Mouse (Mus musculus): ENCODE results near the gene Mblac1. TPM values are rescaled to one million over a fixed set of nuclear protein-coding genes. Genes with fewer than 3 reads are reported as not detected.

The Mblac1 gene
- polyA plus RNA-seq, 2 experiments: 6.9 to 8.8 TPM

DNA sequence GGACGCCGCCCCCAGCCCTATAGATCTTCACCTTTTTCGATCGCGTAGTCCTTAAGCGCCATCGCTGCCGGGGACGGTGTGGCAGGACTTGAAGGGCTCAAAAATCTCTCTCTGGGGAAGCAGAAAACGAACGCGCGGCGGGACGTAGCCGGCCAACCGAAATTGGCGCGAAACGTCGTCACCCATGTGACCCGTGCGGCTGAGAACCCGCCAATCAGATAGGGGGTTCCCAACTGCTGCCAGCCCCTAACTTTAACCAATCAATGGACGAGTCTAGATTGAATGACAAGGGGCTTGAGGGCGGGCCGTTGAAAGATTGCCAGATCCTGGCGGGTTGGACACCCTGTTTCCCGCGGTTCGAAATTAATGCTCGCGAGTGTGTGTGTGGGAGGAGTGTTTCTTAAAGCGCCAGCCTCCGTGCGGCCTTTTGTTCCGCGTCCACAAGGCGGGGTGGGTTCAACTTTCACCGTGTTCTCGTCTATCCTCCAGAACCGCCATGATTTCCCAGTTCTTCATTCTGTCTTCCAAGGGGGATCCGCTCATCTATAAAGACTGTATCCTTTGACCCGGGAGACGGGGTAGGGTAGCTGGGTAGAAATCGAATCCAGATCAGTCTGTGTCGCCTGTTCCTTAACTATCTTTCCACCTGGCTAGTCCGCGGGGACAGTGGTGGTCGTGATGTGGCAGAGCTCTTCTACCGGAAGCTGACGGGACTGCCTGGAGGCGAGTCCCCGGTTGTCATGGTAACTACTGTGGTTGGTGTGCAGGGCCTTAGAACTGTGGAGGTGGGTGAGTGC, 22.2 kb upstream of the Mblac1 start, which contains the start of the genes Ap4m1 and Mcm7:
Ap4m1 (plus strand) TSS at position 308 of the 797 bp plus-strand sequence.
Mcm7 (minus strand) TSS at position 728 of the 797 bp plus-strand sequence.
- Histone ChIP-seq H3K9ac (ENCODE audit: low read depth, low read length, severe bottlenecking) (peak within 1 kb of the TSS; percentile 67), H3K36me3 (ENCODE audit: control insufficient read depth, insufficient read depth, low read length) (peaks cover 59% of the 10 kb centered on the region), H3K9me3 (ENCODE audit: control insufficient read depth, low read length) (no peaks in the 10 kb centered on the region), H3K27me3 (ENCODE audit: control insufficient read depth, insufficient read depth, low read length) (no peaks in the 10 kb centered on the region), H3K27ac (replicated peaks; ENCODE audit: low read depth, low read length) (peak within 1 kb of the TSS; percentile 91), H3K4me2 (replicated peaks; ENCODE audit: low read depth, low read length, severe bottlenecking) (peak within 1 kb of the TSS; percentile 74), H3K4me3 (replicated peaks; ENCODE audit: low read length) (peak within 1 kb of the TSS; percentile 68), H3K4me1 (ENCODE audit: control insufficient read depth, insufficient read depth, low read length) (peaks cover 16% of the 10 kb centered on the region)
- TF ChIP-seq POLR2A (IDR thresholded peaks at IDR 0.05; ENCODE audit: borderline replicate concordance, extremely low read depth, insufficient read depth, insufficient read length): peak; percentile 38; the same call in 1 of the 2 replicates
- DNase-seq (ENCODE audit: low spot score) (peak; percentile 100), ATAC-seq (ENCODE audit: low FRiP score, low read depth) (peak; percentile 92)
- under 1% methylated on average over 54 of the region's 54 CpGs for WGBS

DNA sequence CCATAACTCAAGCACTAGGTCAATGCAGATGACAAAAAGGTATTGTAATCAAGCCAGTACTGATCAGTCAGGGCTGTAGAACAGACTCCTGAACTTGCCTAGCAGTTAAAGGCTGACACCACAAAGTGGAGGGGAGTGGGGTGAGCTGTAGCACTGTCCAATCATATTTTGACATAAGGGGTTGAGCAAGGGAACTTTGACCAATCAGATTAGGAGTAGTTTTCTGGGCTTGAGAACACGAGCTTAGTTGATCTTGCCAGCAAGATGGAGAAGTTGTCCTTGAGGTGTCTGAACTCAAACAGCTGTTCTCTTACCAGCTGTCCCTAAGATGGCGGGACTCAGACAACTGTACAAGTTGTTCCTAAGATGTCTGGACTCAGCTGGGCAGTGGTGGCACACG, 20.9 kb upstream of the Mblac1 start:
- no peak for ATAC-seq (ENCODE audit: low FRiP score, low read depth)
- H3K9ac ChIP-seq (ENCODE audit: low read depth, low read length, severe bottlenecking): no peak overlapping the region
- no peak overlapping the region for H3K27ac ChIP-seq (replicated peaks; ENCODE audit: low read depth, low read length)
- peaks cover 16% of the 10 kb centered on the region for H3K4me1 ChIP-seq (ENCODE audit: control insufficient read depth, insufficient read depth, low read length)
- DNase-seq (ENCODE audit: low spot score): no peak
- H3K27me3 ChIP-seq (ENCODE audit: control insufficient read depth, insufficient read depth, low read length): no peaks in the 10 kb centered on the region
- no peak for TF ChIP-seq POLR2A (IDR thresholded peaks at IDR 0.05; ENCODE audit: borderline replicate concordance, extremely low read depth, insufficient read depth, insufficient read length)
- H3K36me3 ChIP-seq (ENCODE audit: control insufficient read depth, insufficient read depth, low read length): peaks cover 59% of the 10 kb centered on the region
- WGBS: 76% methylated on average over 3 of the region's 3 CpGs
- H3K9me3 ChIP-seq (ENCODE audit: control insufficient read depth, low read length): no peaks in the 10 kb centered on the region
- H3K4me3 ChIP-seq (replicated peaks; ENCODE audit: low read length): peak overlapping the region; percentile 68
- H3K4me2 ChIP-seq (replicated peaks; ENCODE audit: low read depth, low read length, severe bottlenecking): peak overlapping the region; percentile 74

DNA sequence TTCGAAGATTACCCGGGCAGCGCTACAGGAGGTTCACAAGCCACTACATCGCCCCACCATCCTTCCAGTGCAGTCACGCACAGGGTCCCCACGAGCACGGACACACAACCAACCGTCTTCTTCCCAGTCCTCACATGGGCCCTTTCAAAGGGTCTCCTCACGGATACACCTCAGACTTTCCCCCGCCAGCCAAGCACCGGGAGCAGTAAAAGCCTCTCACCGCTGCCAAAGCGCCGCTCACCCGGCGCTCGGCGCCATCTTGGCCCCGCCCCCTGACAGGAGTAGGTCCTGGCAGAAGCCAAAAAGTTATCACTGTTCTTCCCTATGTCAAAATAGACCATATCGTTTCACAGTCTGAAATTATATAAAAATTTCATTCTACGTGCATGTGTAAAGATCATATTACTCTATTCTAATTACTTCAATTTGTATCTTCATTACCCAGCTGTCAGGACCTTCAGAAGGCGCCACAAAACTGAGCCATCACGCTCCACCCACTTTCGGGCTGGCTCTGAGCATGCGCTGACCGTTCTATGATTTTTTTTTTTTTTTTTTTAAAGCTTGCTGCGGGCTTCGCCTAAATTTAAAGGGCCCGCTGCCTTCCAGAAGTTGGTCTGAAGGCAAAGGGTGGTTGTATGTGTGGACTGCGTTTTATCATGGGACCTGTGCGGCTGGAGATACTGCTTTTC, 7.0 kb upstream of the Mblac1 start, which contains the start of the genes Taf6 and Cnpy4:
Taf6 (minus strand) TSS at position 502 of the 689 bp plus-strand sequence.
Cnpy4 (plus strand) TSS at position 536 of the 689 bp plus-strand sequence.
- H3K27me3 ChIP-seq (ENCODE audit: control insufficient read depth, insufficient read depth, low read length): no peaks in the 10 kb centered on the region
- peaks cover 13% of the 10 kb centered on the region for H3K4me1 ChIP-seq (ENCODE audit: control insufficient read depth, insufficient read depth, low read length)
- peak; percentile 92 for DNase-seq (ENCODE audit: low spot score)
- H3K36me3 ChIP-seq (ENCODE audit: control insufficient read depth, insufficient read depth, low read length): peaks cover 42% of the 10 kb centered on the region
- WGBS: under 1% methylated on average over 30 of the region's 31 CpGs
- H3K4me3 ChIP-seq (replicated peaks; ENCODE audit: low read length): peak within 1 kb of the TSS; percentile 52
- H3K9me3 ChIP-seq (ENCODE audit: control insufficient read depth, low read length): no peaks in the 10 kb centered on the region
- peak within 1 kb of the TSS; percentile 84 for H3K4me2 ChIP-seq (replicated peaks; ENCODE audit: low read depth, low read length, severe bottlenecking)
- peak; percentile 99 for TF ChIP-seq POLR2A (IDR thresholded peaks at IDR 0.05; ENCODE audit: borderline replicate concordance, extremely low read depth, insufficient read depth, insufficient read length)
- H3K27ac ChIP-seq (replicated peaks; ENCODE audit: low read depth, low read length): peak within 1 kb of the TSS; percentile 67
- peak; percentile 88 for ATAC-seq (ENCODE audit: low FRiP score, low read depth)
- H3K9ac ChIP-seq (ENCODE audit: low read depth, low read length, severe bottlenecking): peak within 1 kb of the TSS; percentile 85

DNA sequence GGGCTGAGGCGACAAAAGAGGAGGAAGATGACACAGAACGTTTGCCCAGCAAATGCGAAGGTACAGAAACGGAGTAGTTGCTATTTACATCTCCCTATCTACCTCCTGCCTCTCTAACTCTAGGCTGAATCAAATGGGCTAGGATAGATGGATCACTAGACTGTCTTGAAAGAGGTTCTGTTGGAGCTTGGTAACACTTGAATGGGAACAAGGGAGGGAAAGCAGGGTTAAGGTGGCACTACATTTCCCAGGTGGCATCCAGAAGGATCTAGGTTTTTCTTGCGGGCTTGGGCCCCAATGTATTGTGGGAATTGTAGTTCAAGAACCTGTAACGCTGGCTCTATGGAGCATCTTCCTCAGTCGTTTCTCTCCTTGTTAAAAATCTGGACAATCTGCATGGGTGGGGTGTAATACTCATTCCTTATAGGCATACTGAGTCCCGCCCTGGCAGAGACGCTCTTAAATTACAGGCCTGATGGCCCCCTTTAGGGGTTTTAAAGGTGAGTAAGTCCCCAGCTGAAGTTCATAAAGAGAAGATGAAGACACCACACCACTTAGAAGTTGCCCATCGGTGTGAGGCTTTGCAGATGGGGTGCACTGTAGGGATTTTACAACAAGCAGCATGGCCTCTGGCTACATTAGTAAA, 6.3 kb upstream of the Mblac1 start:
- peak overlapping the region; percentile 84 for H3K4me2 ChIP-seq (replicated peaks; ENCODE audit: low read depth, low read length, severe bottlenecking)
- peaks cover 42% of the 10 kb centered on the region for H3K36me3 ChIP-seq (ENCODE audit: control insufficient read depth, insufficient read depth, low read length)
- H3K9ac ChIP-seq (ENCODE audit: low read depth, low read length, severe bottlenecking): peak overlapping the region; percentile 85
- 0% methylated on average over 10 of the region's 10 CpGs for WGBS
- peaks cover 13% of the 10 kb centered on the region for H3K4me1 ChIP-seq (ENCODE audit: control insufficient read depth, insufficient read depth, low read length)
- ATAC-seq (ENCODE audit: low FRiP score, low read depth): peak; percentile 79
- peak overlapping the region; percentile 52 for H3K4me3 ChIP-seq (replicated peaks; ENCODE audit: low read length)
- H3K27ac ChIP-seq (replicated peaks; ENCODE audit: low read depth, low read length): no peak overlapping the region; the same call in 1 of the 2 replicates
- H3K9me3 ChIP-seq (ENCODE audit: control insufficient read depth, low read length): no peaks in the 10 kb centered on the region
- peak; percentile 89 for DNase-seq (ENCODE audit: low spot score)
- TF ChIP-seq POLR2A (IDR thresholded peaks at IDR 0.05; ENCODE audit: borderline replicate concordance, extremely low read depth, insufficient read depth, insufficient read length): no peak
- no peaks in the 10 kb centered on the region for H3K27me3 ChIP-seq (ENCODE audit: control insufficient read depth, insufficient read depth, low read length)
